Mouse (Mus musculus): Measurements from ENCODE around the gene Mdfi. TPM values are rescaled to one million over a fixed set of nuclear protein-coding genes. Genes with fewer than 3 reads are reported as not detected.

Gene Mdfi
- polyA plus RNA-seq, 1 experiment from 2014 or later: 35.9 TPM

DNA sequence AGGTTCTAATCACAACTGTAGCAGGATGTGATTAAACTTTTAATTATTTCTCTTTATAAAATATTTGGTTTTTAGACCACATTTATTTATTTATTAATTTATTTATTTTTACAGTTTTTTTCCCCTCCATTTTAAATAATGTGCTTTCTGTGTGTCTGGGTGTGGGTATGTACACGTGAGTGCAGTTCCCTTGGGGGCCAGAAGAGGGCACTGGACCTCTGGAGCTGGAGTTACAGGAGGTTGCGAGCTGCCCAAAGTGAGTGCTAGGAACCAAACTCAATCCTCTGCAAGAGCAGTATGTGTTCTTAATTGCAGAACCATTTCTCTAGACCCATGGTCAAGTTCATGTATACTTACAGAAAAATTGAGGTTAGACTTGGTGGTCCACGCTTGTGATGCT lies 9.0 kb upstream of the Mdfi start:
- H3K27ac ChIP-seq: no peak overlapping the region
- 0 out of 2 replicates have a peak, but pooled peaks cover 2% of the 10 kb centered on the region for H3K4me1 ChIP-seq
- H3K9me3 ChIP-seq: no peaks in the 10 kb centered on the region
- no peak overlapping the region for H3K4me3 ChIP-seq
- H3K36me3 ChIP-seq: no peaks in the 10 kb centered on the region
- no peak overlapping the region for H3K4me2 ChIP-seq
- no peak for ATAC-seq (ENCODE audit: insufficient number of reproducible peaks, insufficient read depth, low FRiP score, low TSS enrichment, low read depth)
- no peaks in the 10 kb centered on the region for H3K27me3 ChIP-seq
- WGBS: 93% methylated on average over 3 of the region's 3 CpGs
- H3K9ac ChIP-seq: no peak overlapping the region

DNA sequence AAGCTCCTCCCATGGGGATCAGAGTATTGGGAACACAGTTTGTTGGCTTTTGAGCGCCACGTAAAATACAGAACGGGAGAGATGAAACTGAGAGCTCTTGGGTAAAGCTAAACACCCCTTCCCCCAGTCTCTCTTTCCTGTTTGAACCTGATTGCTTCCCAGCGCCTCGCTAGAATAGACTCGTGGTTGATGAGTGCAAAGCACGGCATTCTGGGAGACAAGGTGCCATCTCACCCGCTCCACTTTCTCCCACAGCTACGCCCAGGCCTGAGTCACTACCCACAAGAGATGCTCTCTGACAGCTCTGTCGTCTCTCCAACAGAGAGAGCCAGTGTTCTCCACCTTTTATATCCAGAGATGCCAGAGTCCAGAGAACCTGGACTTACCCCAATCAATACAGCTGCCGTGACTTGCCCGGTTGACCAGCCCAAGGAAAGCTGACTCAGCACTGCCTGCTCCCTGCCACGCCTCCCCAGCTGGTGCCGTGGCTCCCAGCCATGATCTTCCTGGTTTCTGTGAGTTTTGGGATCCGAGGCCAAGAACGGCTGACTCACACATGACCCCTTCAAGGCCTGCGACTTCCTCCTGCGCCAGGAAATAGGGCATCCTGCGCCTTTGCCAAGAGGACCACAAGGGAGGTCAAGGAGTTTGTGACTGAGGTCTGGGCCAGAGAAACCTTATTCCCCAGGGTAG lies 7.6 kb upstream of the Mdfi start:
- Histone ChIP-seq H3K4me2 (no peak overlapping the region), H3K9ac (no peak overlapping the region), H3K9me3 (no peaks in the 10 kb centered on the region), H3K4me1 (peaks cover 11% of the 10 kb centered on the region), H3K27me3 (no peaks in the 10 kb centered on the region), H3K36me3 (no peaks in the 10 kb centered on the region), H3K4me3 (no peak overlapping the region), H3K27ac (no peak overlapping the region)
- 70% methylated on average over 19 of the region's 19 CpGs for WGBS
- ATAC-seq (ENCODE audit: insufficient number of reproducible peaks, insufficient read depth, low FRiP score, low TSS enrichment, low read depth): no peak

DNA sequence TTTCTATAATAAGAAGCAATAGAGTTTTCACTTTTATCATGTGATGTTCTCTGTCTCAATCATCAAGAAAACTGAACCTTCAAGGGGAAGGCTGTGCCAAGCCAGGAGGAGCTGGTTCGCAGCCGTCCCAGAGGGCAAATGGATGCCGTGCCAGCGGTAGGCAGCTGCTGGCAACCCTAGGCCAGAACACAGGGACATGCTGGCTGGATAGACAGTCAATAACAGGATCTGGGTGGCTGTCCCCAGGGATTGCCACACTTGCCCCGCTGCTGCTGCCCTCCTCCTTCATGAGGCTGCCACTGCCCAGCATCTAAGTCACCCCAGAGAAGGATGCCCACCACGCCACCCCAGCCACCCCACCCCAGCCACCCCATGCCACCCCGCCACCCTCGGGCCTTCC lies 7.0 kb upstream of the Mdfi start:
- no peak overlapping the region for H3K4me3 ChIP-seq
- H3K36me3 ChIP-seq: no peaks in the 10 kb centered on the region
- H3K4me2 ChIP-seq: no peak overlapping the region
- no peak for ATAC-seq (ENCODE audit: insufficient number of reproducible peaks, insufficient read depth, low FRiP score, low TSS enrichment, low read depth)
- no peak overlapping the region for H3K27ac ChIP-seq
- no peaks in the 10 kb centered on the region for H3K9me3 ChIP-seq
- H3K9ac ChIP-seq: no peak overlapping the region
- no peaks in the 10 kb centered on the region for H3K27me3 ChIP-seq
- H3K4me1 ChIP-seq: peaks cover 11% of the 10 kb centered on the region
- WGBS: 93% methylated on average over 8 of the region's 8 CpGs

DNA sequence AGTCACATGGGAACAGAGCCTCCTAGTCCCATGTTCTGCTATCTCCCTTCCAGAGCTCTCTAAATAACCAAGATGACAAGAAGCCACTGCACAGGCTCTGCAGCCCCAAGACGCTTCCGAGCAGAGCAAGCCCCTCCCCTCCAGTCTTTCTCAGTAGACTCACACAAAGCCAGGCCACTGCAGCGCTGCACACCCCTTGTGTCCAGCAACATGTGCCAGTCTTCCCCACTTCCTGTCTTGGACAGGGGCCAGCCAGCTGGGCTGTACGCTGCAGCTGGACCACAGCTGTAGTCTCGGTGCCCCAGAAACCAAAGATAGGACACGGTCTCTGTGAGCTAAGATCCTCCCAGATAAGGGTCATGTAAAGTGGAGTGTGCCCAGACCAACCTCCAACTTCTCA lies 3.3 kb upstream of the Mdfi start:
- Histone ChIP-seq H3K4me1 (peaks cover 19% of the 10 kb centered on the region), H3K4me2 (no peak overlapping the region), H3K9me3 (no peaks in the 10 kb centered on the region), H3K27me3 (peaks cover 3% of the 10 kb centered on the region; the same call in 1 of the 2 replicates), H3K36me3 (no peaks in the 10 kb centered on the region), H3K9ac (no peak overlapping the region), H3K27ac (peak overlapping the region; percentile 16; the same call in 1 of the 2 replicates), H3K4me3 (no peak overlapping the region)
- no peak for ATAC-seq (ENCODE audit: insufficient number of reproducible peaks, insufficient read depth, low FRiP score, low TSS enrichment, low read depth)
- 30% methylated on average over 6 of the region's 6 CpGs for WGBS

DNA sequence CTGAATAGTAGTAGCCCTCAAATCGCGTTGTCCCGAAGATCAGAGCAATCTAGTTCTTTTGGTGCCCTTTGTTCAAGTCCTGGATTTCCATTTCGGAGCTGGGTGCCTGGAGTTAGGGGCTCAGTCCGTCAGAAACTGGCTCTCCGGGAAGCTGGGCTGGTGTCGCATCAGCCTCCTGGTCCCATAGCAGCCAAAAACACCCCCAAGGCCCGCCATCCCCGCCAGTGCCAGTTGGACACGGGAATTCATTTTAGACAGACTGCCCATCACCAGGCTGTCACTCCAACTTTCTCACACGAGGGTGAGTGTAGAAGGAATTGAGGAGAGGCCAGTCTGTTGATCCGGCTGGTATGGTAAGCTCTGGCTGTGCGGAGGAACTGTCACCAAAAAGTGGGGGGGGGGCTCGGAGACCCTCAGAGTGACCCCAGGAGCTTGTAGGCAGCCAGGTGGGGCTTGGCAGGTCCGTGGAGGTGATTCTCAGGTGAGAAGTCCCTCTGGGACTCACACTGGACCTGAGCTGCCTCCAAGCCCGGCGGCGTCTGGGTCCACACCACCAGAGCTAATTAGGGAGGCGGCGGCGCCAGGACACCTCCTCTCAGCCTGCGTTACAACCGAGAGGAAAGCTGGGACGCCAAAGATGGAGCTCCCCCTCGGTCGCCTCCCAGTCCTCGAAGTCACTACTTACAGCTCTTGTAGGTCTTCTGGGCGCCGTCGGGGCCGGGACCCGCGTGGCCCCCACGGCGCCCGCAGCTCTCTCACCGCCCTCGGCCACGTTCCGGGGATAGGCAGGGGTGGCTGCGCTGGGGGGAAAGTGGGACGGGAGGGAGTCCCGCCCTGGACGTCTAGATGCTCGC lies 636 bp downstream of the Mdfi start:
- no peaks in the 10 kb centered on the region for H3K9me3 ChIP-seq
- H3K4me3 ChIP-seq: peak overlapping the region; percentile 93
- peaks cover 50% of the 10 kb centered on the region for H3K4me1 ChIP-seq
- peaks cover 3% of the 10 kb centered on the region; the same call in 1 of the 2 replicates for H3K27me3 ChIP-seq
- H3K36me3 ChIP-seq: peaks cover 20% of the 10 kb centered on the region; the same call in 1 of the 2 replicates
- 1% methylated on average over 36 of the region's 45 CpGs for WGBS
- peak overlapping the region; percentile 90 for H3K4me2 ChIP-seq
- no peak for ATAC-seq (ENCODE audit: insufficient number of reproducible peaks, insufficient read depth, low FRiP score, low TSS enrichment, low read depth)
- H3K27ac ChIP-seq: peak overlapping the region; percentile 96
- H3K9ac ChIP-seq: peak overlapping the region; percentile 90

DNA sequence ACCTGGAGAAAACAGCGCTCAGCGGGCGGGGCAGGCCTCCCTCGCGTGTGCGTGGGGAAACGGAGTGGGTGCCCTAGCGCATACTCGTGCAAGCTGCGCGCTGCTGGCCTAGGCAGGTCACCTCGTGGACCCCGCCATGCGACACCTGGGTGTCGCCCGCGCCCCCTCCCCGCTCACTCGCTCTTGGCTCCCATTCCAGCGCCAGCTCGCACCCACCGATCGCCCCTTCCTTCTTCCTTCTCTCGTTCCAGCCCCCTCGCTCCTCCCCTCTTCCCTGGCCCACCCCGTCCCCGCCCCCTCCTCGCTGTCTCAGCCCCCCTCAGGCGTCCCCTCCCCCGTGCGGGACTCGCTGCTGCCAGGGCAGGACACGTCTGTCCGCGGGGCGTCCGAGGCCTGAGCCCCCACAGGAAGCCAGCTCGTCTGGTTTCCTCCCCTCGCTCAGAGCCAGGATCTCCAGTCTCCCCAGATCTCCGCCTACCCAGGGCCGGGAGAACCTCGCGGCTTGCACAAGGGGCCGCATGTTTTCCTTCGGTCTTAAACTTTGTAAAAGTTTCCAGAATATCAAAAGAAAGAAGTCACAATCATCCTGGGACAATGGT lies 1.4 kb downstream of the Mdfi start:
- H3K27me3 ChIP-seq: peaks cover 3% of the 10 kb centered on the region; the same call in 1 of the 2 replicates
- ATAC-seq (ENCODE audit: insufficient number of reproducible peaks, insufficient read depth, low FRiP score, low TSS enrichment, low read depth): peak; percentile 64
- H3K36me3 ChIP-seq: peaks cover 20% of the 10 kb centered on the region; the same call in 1 of the 2 replicates
- peak overlapping the region; percentile 93 for H3K4me3 ChIP-seq
- peaks cover 52% of the 10 kb centered on the region for H3K4me1 ChIP-seq
- peak overlapping the region; percentile 96 for H3K27ac ChIP-seq
- H3K4me2 ChIP-seq: peak overlapping the region; percentile 90
- WGBS: under 1% methylated on average over 44 of the region's 45 CpGs
- peak overlapping the region; percentile 90 for H3K9ac ChIP-seq
- H3K9me3 ChIP-seq: no peaks in the 10 kb centered on the region

DNA sequence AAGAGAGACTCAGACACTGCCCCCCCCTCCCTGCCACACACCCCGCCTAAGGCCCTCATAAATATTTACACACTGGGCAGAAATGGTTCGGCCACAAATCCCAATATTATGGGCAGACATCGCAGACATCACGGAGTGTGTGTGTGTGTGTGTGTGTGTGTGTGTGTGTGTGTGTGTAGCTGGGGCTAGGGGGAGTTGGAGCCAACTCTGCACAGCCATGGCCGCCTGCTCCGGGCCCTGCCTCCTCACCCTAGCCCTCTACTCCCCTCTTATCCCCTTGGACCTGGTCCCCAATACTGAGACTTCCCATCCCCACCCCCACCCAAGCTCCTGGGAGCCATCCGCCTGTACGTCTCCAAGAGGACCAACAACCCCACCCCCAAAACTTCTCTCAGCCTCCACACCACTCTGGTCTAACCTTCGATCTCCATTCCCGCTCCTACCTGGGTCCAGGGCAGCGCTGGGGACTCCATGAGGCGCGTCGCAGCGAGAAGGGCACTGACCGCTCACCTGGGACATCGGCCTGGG lies 1.9 kb downstream of the Mdfi start:
- Histone ChIP-seq H3K9me3 (no peaks in the 10 kb centered on the region), H3K4me1 (peaks cover 47% of the 10 kb centered on the region), H3K4me3 (peak overlapping the region; percentile 93), H3K9ac (peak overlapping the region; percentile 90), H3K4me2 (peak overlapping the region; percentile 90), H3K27ac (peak overlapping the region; percentile 96), H3K27me3 (peaks cover 3% of the 10 kb centered on the region; the same call in 1 of the 2 replicates), H3K36me3 (peaks cover 25% of the 10 kb centered on the region)
- ATAC-seq (ENCODE audit: insufficient number of reproducible peaks, insufficient read depth, low FRiP score, low TSS enrichment, low read depth): peak; percentile 56
- under 1% methylated on average over 17 of the region's 17 CpGs for WGBS

DNA sequence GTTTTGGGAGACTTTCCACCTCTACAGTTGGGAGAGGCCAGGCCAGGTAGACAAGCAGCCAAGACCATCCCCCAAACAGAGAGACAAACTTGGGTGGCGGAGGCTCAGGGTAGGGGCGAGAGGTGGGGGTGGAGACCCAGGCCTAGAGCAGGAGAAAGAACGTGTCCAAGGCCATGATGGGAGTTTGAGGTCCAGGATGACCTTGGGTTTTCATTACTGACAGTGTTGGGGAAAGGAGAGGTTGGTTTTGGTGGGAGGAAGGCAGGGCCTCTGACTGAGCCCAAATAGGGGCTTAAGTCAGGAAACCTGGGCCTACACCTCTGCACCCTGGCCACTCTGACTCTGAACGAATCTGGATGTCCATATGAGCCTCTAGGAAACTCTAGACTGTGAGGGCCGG lies 2.7 kb downstream of the Mdfi start:
- no peaks in the 10 kb centered on the region for H3K9me3 ChIP-seq
- peaks cover 33% of the 10 kb centered on the region for H3K36me3 ChIP-seq
- H3K27me3 ChIP-seq: peaks cover 3% of the 10 kb centered on the region; the same call in 1 of the 2 replicates
- peak overlapping the region; percentile 96 for H3K27ac ChIP-seq
- H3K4me1 ChIP-seq: peaks cover 44% of the 10 kb centered on the region
- peak overlapping the region; percentile 90 for H3K4me2 ChIP-seq
- ATAC-seq (ENCODE audit: insufficient number of reproducible peaks, insufficient read depth, low FRiP score, low TSS enrichment, low read depth): no peak
- H3K9ac ChIP-seq: peak overlapping the region; percentile 90
- H3K4me3 ChIP-seq: peak overlapping the region; percentile 93
- WGBS: 19% methylated on average over 5 of the region's 5 CpGs

DNA sequence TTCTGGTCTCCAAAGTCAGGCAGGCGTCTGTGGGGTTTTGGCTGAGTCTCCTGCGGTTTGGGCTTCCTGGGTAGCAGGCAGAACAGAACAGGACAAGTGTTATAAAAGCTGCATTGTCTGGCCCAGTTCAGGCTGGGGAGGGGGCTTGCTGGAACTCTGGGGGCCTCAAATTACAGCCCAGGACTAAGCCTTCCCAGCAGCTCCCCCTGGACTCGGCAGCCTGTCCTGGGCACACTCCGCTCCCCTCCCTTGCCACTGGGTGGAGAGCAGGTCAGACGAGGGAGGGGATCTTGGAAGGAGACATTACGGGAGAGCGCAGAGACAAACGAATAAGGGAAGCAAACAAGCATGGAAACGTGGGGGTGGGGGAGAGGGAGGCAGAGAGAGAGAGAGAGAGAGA lies 3.3 kb downstream of the Mdfi start:
- peak; percentile 43; the same call in 1 of the 2 replicates for ATAC-seq (ENCODE audit: insufficient number of reproducible peaks, insufficient read depth, low FRiP score, low TSS enrichment, low read depth)

DNA sequence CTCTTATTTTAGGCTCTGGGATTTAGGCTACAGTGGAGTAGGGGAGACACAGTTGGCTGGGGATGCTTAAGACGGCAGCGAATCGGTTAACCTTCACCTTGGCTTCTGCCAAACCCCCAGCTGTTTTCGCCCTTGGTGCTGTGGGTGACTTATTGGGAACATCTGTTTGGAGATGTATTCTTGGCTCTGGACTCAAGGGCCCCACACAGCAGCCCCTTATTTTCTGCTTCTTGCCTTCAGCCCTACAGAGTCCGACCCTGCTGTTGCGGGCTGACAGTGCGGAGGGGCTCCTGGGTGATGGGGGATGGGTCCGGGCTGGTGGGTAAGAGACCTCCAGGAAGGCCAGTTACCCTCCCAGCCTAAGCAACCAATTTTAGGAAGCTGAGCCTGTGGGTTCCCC lies 13.2 kb downstream of the Mdfi start:
- Histone ChIP-seq H3K36me3 (peaks cover 78% of the 10 kb centered on the region), H3K4me1 (peaks cover 49% of the 10 kb centered on the region), H3K9me3 (no peaks in the 10 kb centered on the region), H3K4me3 (no peak overlapping the region), H3K27me3 (no peaks in the 10 kb centered on the region), H3K27ac (peak overlapping the region; percentile 65), H3K4me2 (peak overlapping the region; percentile 30), H3K9ac (no peak overlapping the region)
- peak; percentile 69; the same call in 1 of the 2 replicates for ATAC-seq (ENCODE audit: insufficient number of reproducible peaks, insufficient read depth, low FRiP score, low TSS enrichment, low read depth)
- WGBS: 30% methylated on average over 8 of the region's 8 CpGs

More for the DNA sequence above, 3.3 kb downstream of the Mdfi start:
- Histone ChIP-seq H3K4me2 (peak overlapping the region; percentile 90), H3K9me3 (no peaks in the 10 kb centered on the region), H3K9ac (peak overlapping the region; percentile 90), H3K27me3 (peaks cover 3% of the 10 kb centered on the region; the same call in 1 of the 2 replicates), H3K4me1 (peaks cover 44% of the 10 kb centered on the region), H3K36me3 (peaks cover 37% of the 10 kb centered on the region), H3K27ac (peak overlapping the region; percentile 96), H3K4me3 (peak overlapping the region; percentile 93)
- WGBS: 1% methylated on average over 9 of the region's 9 CpGs

DNA sequence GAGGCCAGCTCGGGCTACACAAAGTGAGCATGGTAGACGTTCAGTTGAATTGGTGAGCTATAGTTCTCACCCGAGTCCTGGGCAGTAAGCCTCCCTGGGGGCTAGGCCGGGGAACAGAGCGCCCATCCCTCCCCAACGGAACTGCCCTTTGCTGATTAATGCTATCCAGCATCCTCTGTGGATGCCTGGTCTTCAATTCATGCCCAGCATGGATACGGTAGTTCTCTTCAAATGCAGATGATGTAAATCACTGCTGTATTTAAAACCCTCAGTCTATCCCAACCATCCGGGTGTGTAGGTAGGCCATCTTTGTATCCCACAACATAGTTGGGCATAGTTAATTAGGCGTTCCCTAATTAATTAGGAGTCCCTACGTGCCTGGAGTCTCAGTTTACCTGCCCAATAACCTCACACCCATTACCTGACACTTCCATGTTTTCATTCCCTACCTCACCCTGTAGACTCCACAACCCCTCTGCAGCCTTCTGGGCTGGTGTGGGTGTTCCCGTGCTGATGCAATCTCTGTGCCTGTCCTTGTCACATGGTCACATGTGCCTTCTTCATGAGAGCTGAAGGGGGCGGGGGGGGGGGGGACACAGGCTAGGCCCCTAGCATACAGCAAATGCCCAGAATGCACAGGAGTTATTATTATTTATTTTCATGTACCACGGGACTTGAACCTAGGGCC lies 16.3 kb downstream of the Mdfi start:
- H3K9ac ChIP-seq: no peak overlapping the region
- H3K36me3 ChIP-seq: peaks cover 74% of the 10 kb centered on the region
- WGBS: 83% methylated on average over 13 of the region's 13 CpGs
- no peak overlapping the region for H3K27ac ChIP-seq
- peaks cover 67% of the 10 kb centered on the region for H3K4me1 ChIP-seq
- ATAC-seq (ENCODE audit: insufficient number of reproducible peaks, insufficient read depth, low FRiP score, low TSS enrichment, low read depth): no peak
- H3K4me3 ChIP-seq: no peak overlapping the region
- no peaks in the 10 kb centered on the region for H3K9me3 ChIP-seq
- H3K4me2 ChIP-seq: no peak overlapping the region
- no peaks in the 10 kb centered on the region for H3K27me3 ChIP-seq

Measured in embryonic facial prominence, embryonic 13.5 days (tissue).